Mouse (Mus musculus) erythroblast, embryonic 14.5 days (primary cell): Measurements from ENCODE around the gene Klhl36.

Source experiments
- GATA1 ChIP-seq: IDR thresholded peaks from 2 replicates; pipeline ENCODE4 v1.6.1; 2012; ENCODE audit warnings: low read length, inconsistent platforms, mixed read lengths
- TAL1 ChIP-seq: IDR thresholded peaks from 3 replicates; pipeline ENCODE4 v1.6.1; 2012; ENCODE audit warnings: low read length, inconsistent platforms, mixed read lengths

GRCm38 (mm10) chr8:119826982-119827381, 35.1 kb upstream of the Klhl36 start:
- TF ChIP-seq TAL1 (no peak), GATA1 (no peak)
